Mouse (Mus musculus): ENCODE measurements around the gene Itpa. TPM values are rescaled to one million over a fixed set of nuclear protein-coding genes. Genes with fewer than 3 reads are reported as not detected.
"Not testable (repeated sequence)": the region's sequence is repeated elsewhere in the genome, so short reads cannot be mapped to it uniquely, and the experiment has no call there.

Gene Itpa
- polyA plus RNA-seq, 1 experiment from 2014 or later, result 77.0 TPM

- WGBS, result 3% methylated on average over 39 of the region's 40 CpGs
- no peaks in the 10 kb centered on the region for H3K9me3 ChIP-seq (ENCODE audit: control insufficient read depth, low read length)
- H3K4me1 ChIP-seq (ENCODE audit: control insufficient read depth in 2 of 2, insufficient read depth in 2 of 2, low read length in 2 of 2), result peaks cover 3 to 4% of the 10 kb centered on the region in 2 experiments; a peak in 2 of 4 replicates
- H3K9ac ChIP-seq (ENCODE audit: low read length), result peak within 1 kb of the TSS; percentile 80
- H3K4me2 ChIP-seq (ENCODE audit: low read length), result peak within 1 kb of the TSS; percentile 99
- H3K36me3 ChIP-seq (ENCODE audit: control insufficient read depth, insufficient read depth, low read length), result no peaks in the 10 kb centered on the region
- no peak within 1 kb of the TSS for H3K27ac ChIP-seq (replicated peaks in 1 of 2; ENCODE audit: control insufficient read depth in 1 of 2, insufficient read depth in 1 of 2, low read depth in 2 of 2, low read length in 2 of 2)
- ATAC-seq (ENCODE audit: insufficient number of reproducible peaks, insufficient read depth, low FRiP score, low read depth), result peak; percentile 95
- H3K27me3 ChIP-seq (ENCODE audit: control insufficient read depth, insufficient read depth, low read length), result peaks cover 19% of the 10 kb centered on the region
- peak within 1 kb of the TSS; percentile 64 to 82 for H3K4me3 ChIP-seq (ENCODE audit: control insufficient read depth in 1 of 2, insufficient read depth in 1 of 2, low read depth in 1 of 2, low read length in 2 of 2)
Measured at GRCm38 (mm10) chr2:130642684-130643369, 24.6 kb upstream of the Itpa start, which contains the start of gene Lzts3. Lzts3 (minus strand) TSS chr2:130642803.

GRCm38 (mm10) chr2:130645198-130645597 is 22.2 kb upstream of the Itpa start:
- Histone ChIP-seq H3K9me3 (ENCODE audit: control insufficient read depth, low read length) (no peaks in the 10 kb centered on the region), H3K27me3 (ENCODE audit: control insufficient read depth, insufficient read depth, low read length) (peaks cover 4% of the 10 kb centered on the region; the same call in 1 of the 2 replicates), H3K9ac (ENCODE audit: low read length) (no peak overlapping the region), H3K4me2 (ENCODE audit: low read length) (no peak overlapping the region), H3K4me1 (ENCODE audit: control insufficient read depth in 2 of 2, insufficient read depth in 2 of 2, low read length in 2 of 2) (peaks cover 3 to 4% of the 10 kb centered on the region in 2 experiments; a peak in 2 of 4 replicates), H3K27ac (replicated peaks in 1 of 2; ENCODE audit: control insufficient read depth in 1 of 2, insufficient read depth in 1 of 2, low read depth in 2 of 2, low read length in 2 of 2) (no peak overlapping the region), H3K4me3 (ENCODE audit: control insufficient read depth in 1 of 2, insufficient read depth in 1 of 2, low read depth in 1 of 2, low read length in 2 of 2) (no peak overlapping the region), H3K36me3 (ENCODE audit: control insufficient read depth, insufficient read depth, low read length) (peaks cover 5% of the 10 kb centered on the region; the same call in 1 of the 2 replicates)
- ATAC-seq (ENCODE audit: insufficient number of reproducible peaks, insufficient read depth, low FRiP score, low read depth), result no peak
- 72% methylated on average over 4 of the region's 4 CpGs for WGBS

DNA sequence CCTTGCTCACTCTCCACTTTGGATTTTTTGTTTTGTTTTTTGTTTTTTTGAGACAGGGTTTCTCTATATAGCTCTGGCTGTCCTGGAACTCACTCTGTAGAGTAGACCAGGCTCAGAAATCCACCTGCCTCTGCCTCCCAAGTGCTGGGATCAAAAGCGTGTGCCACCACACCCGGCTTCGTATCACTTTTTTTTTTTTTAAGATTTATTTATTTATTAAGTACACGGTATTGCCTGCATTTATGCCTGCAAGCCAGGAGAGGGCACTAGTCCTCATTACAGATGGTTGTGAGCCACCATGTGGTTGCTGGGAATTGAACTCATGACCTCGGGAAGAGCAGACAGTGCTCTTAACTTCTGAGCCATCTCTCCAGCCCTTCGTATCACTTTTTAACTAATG is 18.4 kb upstream of the Itpa start:
- not testable (repeated sequence) for H3K27ac ChIP-seq (replicated peaks in 1 of 2; ENCODE audit: control insufficient read depth in 1 of 2, insufficient read depth in 1 of 2, low read depth in 2 of 2, low read length in 2 of 2); H3K27me3 ChIP-seq (ENCODE audit: control insufficient read depth, insufficient read depth, low read length); ATAC-seq (ENCODE audit: insufficient number of reproducible peaks, insufficient read depth, low FRiP score, low read depth); H3K4me2 ChIP-seq (ENCODE audit: low read length); H3K4me3 ChIP-seq (ENCODE audit: control insufficient read depth in 1 of 2, insufficient read depth in 1 of 2, low read depth in 1 of 2, low read length in 2 of 2); H3K4me1 ChIP-seq (ENCODE audit: control insufficient read depth in 2 of 2, insufficient read depth in 2 of 2, low read length in 2 of 2); H3K9ac ChIP-seq (ENCODE audit: low read length); H3K9me3 ChIP-seq (ENCODE audit: control insufficient read depth, low read length)
- WGBS, result 78% methylated on average over 6 of the region's 6 CpGs
- peaks cover 30% of the 10 kb centered on the region for H3K36me3 ChIP-seq (ENCODE audit: control insufficient read depth, insufficient read depth, low read length)

DNA sequence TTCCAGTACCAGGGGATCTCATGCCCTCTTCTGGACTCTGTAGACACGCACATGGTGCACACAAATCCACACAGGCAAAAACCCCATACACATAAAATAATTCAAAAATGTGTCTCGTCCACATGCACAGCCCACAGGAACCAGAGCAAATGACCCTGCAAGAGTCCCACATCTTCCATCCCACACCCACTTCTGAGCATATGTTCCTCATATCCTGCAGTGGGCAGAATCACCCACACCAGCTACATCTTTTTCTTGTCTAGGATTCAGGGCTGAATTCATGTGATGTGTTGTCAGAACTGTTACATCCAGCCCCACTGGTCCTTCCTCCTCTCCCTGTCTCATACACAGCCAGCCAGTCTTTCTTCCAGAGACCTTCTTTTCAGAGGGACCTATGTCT is 14.1 kb upstream of the Itpa start:
- no peak overlapping the region for H3K9ac ChIP-seq (ENCODE audit: low read length)
- H3K4me2 ChIP-seq (ENCODE audit: low read length), result no peak overlapping the region
- no peaks in the 10 kb centered on the region for H3K9me3 ChIP-seq (ENCODE audit: control insufficient read depth, low read length)
- H3K4me3 ChIP-seq (ENCODE audit: control insufficient read depth in 1 of 2, insufficient read depth in 1 of 2, low read depth in 1 of 2, low read length in 2 of 2), result no peak overlapping the region
- no peak for ATAC-seq (ENCODE audit: insufficient number of reproducible peaks, insufficient read depth, low FRiP score, low read depth)
- no peaks in the 10 kb centered on the region for H3K27me3 ChIP-seq (ENCODE audit: control insufficient read depth, insufficient read depth, low read length)
- no peak overlapping the region for H3K27ac ChIP-seq (replicated peaks in 1 of 2; ENCODE audit: control insufficient read depth in 1 of 2, insufficient read depth in 1 of 2, low read depth in 2 of 2, low read length in 2 of 2)
- no peaks in the 10 kb centered on the region for H3K4me1 ChIP-seq (ENCODE audit: control insufficient read depth in 2 of 2, insufficient read depth in 2 of 2, low read length in 2 of 2)
- peaks cover 72% of the 10 kb centered on the region for H3K36me3 ChIP-seq (ENCODE audit: control insufficient read depth, insufficient read depth, low read length)
- 86% methylated on average over 2 of the region's 2 CpGs for WGBS

- ATAC-seq (ENCODE audit: insufficient number of reproducible peaks, insufficient read depth, low FRiP score, low read depth), result no peak
- H3K27ac ChIP-seq (replicated peaks in 1 of 2; ENCODE audit: control insufficient read depth in 1 of 2, insufficient read depth in 1 of 2, low read depth in 2 of 2, low read length in 2 of 2), result no peak overlapping the region
- 67% methylated on average over 1 of the region's 1 CpGs for WGBS
- no peak overlapping the region for H3K9ac ChIP-seq (ENCODE audit: low read length)
- peaks cover 76% of the 10 kb centered on the region for H3K36me3 ChIP-seq (ENCODE audit: control insufficient read depth, insufficient read depth, low read length)
- no peak overlapping the region for H3K4me2 ChIP-seq (ENCODE audit: low read length)
- H3K9me3 ChIP-seq (ENCODE audit: control insufficient read depth, low read length), result no peaks in the 10 kb centered on the region
- no peaks in the 10 kb centered on the region for H3K4me1 ChIP-seq (ENCODE audit: control insufficient read depth in 2 of 2, insufficient read depth in 2 of 2, low read length in 2 of 2)
- H3K27me3 ChIP-seq (ENCODE audit: control insufficient read depth, insufficient read depth, low read length), result no peaks in the 10 kb centered on the region
- H3K4me3 ChIP-seq (ENCODE audit: control insufficient read depth in 1 of 2, insufficient read depth in 1 of 2, low read depth in 1 of 2, low read length in 2 of 2), result no peak overlapping the region
Measured at GRCm38 (mm10) chr2:130653760-130654159, 13.7 kb upstream of the Itpa start.

- Histone ChIP-seq H3K9ac (ENCODE audit: low read length) (no peak overlapping the region), H3K36me3 (ENCODE audit: control insufficient read depth, insufficient read depth, low read length) (peaks cover 87% of the 10 kb centered on the region), H3K27me3 (ENCODE audit: control insufficient read depth, insufficient read depth, low read length) (no peaks in the 10 kb centered on the region), H3K27ac (replicated peaks in 1 of 2; ENCODE audit: control insufficient read depth in 1 of 2, insufficient read depth in 1 of 2, low read depth in 2 of 2, low read length in 2 of 2) (no peak overlapping the region), H3K4me2 (ENCODE audit: low read length) (no peak overlapping the region), H3K4me3 (ENCODE audit: control insufficient read depth in 1 of 2, insufficient read depth in 1 of 2, low read depth in 1 of 2, low read length in 2 of 2) (no peak overlapping the region), H3K4me1 (ENCODE audit: control insufficient read depth in 2 of 2, insufficient read depth in 2 of 2, low read length in 2 of 2) (no peaks in the 10 kb centered on the region), H3K9me3 (ENCODE audit: control insufficient read depth, low read length) (no peaks in the 10 kb centered on the region)
- no peak for ATAC-seq (ENCODE audit: insufficient number of reproducible peaks, insufficient read depth, low FRiP score, low read depth)
- WGBS, result 88% methylated on average over 6 of the region's 6 CpGs
Measured at GRCm38 (mm10) chr2:130655660-130656339, 11.6 kb upstream of the Itpa start.

DNA sequence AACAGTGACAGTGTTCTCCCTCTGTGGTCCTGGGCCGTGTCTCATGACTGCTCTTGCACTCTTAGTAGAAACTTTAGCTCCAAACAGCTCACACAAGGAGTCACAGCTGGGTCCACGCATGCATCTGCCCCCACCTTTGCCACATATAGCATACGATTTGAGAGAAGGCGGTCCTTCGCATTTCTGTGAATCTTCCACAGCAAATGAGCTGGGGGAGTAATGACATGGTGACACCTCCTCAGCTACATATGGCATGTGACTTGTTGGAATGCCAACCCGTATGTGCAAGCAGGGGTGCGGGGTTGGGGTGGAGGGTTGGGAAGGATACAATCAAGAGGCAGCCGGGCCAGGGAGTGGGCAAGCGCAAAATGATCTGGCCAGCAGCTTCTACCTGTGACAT is 10.9 kb upstream of the Itpa start:
- WGBS, result 88% methylated on average over 9 of the region's 9 CpGs
- H3K9ac ChIP-seq (ENCODE audit: low read length), result no peak overlapping the region

More for the DNA sequence above, 10.9 kb upstream of the Itpa start:
- H3K27ac ChIP-seq (replicated peaks in 1 of 2; ENCODE audit: control insufficient read depth in 1 of 2, insufficient read depth in 1 of 2, low read depth in 2 of 2, low read length in 2 of 2), result no peak overlapping the region
- H3K27me3 ChIP-seq (ENCODE audit: control insufficient read depth, insufficient read depth, low read length), result no peaks in the 10 kb centered on the region
- H3K4me2 ChIP-seq (ENCODE audit: low read length), result no peak overlapping the region
- no peak overlapping the region for H3K4me3 ChIP-seq (ENCODE audit: control insufficient read depth in 1 of 2, insufficient read depth in 1 of 2, low read depth in 1 of 2, low read length in 2 of 2)
- H3K4me1 ChIP-seq (ENCODE audit: control insufficient read depth in 2 of 2, insufficient read depth in 2 of 2, low read length in 2 of 2), result no peaks in the 10 kb centered on the region
- ATAC-seq (ENCODE audit: insufficient number of reproducible peaks, insufficient read depth, low FRiP score, low read depth), result no peak
- no peaks in the 10 kb centered on the region for H3K9me3 ChIP-seq (ENCODE audit: control insufficient read depth, low read length)
- peaks cover 91% of the 10 kb centered on the region for H3K36me3 ChIP-seq (ENCODE audit: control insufficient read depth, insufficient read depth, low read length)

Data from heart, embryonic 14.5 days (tissue).